Mouse (Mus musculus): ENCODE data around the gene Pcif1. TPM values are rescaled to one million over a fixed set of nuclear protein-coding genes. Genes with fewer than 3 reads are reported as not detected.

The Pcif1 gene
- polyA plus RNA-seq, 1 experiment from 2014 or later, result 88.4 TPM

DNA sequence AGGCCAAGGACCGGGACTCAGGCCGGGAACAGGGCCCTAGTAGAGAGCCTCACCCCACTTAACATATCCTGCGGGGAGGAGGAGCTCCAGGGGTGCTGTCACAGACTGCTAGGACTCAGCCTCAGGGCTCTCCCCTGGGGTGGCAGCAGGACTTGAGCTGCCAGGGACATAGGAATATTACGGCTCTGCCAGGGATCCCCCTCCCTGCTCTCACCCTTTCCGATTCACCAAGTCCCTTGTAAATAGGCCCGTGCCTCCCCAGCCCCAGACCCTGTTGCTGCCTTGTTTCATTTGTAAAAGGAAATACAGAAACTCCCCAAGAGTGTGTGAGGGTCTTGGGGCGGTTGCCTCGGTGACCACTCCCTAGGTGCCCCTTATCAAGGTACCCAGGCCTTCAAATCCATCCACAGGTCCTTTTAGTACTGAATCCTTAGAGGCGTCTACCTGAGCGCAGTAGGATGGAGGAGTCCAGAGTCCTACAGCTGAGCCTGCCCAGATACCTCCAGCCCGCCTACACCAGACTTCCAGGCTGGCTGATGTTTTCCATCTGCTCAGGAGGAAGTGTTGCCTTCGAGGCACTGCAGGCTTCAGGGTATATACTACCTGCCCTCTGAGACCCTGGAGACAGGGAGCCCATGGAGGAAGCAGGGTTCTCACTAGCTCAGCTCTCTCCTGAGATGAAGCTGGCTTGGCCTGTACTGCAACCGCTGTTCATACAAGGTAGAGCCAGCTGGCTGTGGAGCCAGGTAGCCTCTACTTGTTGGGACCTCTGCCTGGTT, 12.1 kb downstream of the Pcif1 start:
- H3K27me3 ChIP-seq (ENCODE audit: insufficient read depth, poor library complexity, severe bottlenecking), result no peaks in the 10 kb centered on the region
- H3K4me1 ChIP-seq (replicated peaks), result no peaks in the 10 kb centered on the region
- peaks cover 100% of the 10 kb centered on the region for H3K36me3 ChIP-seq
- 87% methylated on average over 13 of the region's 13 CpGs for WGBS
- H3K27ac ChIP-seq, result no peak overlapping the region
- no peaks in the 10 kb centered on the region for H3K9me3 ChIP-seq
- no peak for DNase-seq (ENCODE audit: low spot score)
- no peak overlapping the region for H3K4me3 ChIP-seq

DNA sequence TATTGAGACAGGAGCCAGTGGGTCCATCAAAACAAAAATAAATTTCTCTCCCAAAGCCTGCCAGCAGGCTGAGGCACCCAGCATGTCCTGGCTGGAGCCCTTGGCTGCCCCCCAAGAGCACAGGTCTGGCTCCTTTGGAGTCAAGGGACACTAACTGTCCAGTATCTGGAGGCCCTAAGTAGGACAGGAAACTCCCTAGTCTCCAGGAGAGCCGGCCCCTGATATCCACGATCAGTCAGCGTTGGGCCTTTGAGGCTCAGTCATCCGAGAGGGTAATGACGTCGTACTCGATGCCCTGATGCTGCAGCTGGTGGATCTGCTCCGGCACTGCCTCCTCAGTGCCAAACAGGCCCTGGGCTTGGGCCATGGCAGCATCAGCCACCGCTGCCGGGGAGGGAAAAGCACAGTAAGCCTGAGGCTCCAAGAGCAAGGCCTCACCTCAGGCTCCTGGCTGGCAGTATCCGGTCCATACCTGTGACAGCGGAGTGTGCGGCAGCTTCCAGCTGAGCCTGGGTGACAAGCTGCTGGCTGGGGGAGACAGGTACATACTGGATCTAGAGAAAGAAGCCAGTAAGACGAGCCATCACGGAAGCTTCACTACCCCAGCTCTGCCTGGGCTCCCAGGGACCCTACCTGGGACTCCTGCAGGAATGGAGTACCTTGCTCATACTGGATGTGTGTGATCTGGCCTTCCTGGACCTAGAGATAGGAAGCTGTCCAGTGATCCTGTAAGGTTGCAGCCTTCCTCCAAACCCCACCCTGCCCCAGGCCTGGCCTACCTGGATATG, 13.0 kb downstream of the Pcif1 start:
- DNase-seq (ENCODE audit: low spot score), result no peak
- Histone ChIP-seq H3K4me3 (no peak overlapping the region), H3K9me3 (no peaks in the 10 kb centered on the region), H3K27me3 (ENCODE audit: insufficient read depth, poor library complexity, severe bottlenecking) (no peaks in the 10 kb centered on the region), H3K27ac (no peak overlapping the region), H3K36me3 (peaks cover 100% of the 10 kb centered on the region), H3K4me1 (replicated peaks) (no peaks in the 10 kb centered on the region)
- 91% methylated on average over 15 of the region's 15 CpGs for WGBS

- no peaks in the 10 kb centered on the region for H3K9me3 ChIP-seq
- no peaks in the 10 kb centered on the region for H3K27me3 ChIP-seq (ENCODE audit: insufficient read depth, poor library complexity, severe bottlenecking)
- no peaks in the 10 kb centered on the region for H3K4me1 ChIP-seq (replicated peaks)
- H3K27ac ChIP-seq, result no peak overlapping the region
- DNase-seq (ENCODE audit: low spot score), result no peak
- H3K4me3 ChIP-seq, result no peak overlapping the region
- WGBS, result 92% methylated on average over 6 of the region's 6 CpGs
- peaks cover 100% of the 10 kb centered on the region for H3K36me3 ChIP-seq
Observed at GRCm38 (mm10) chr2:164892696-164893216, 13.7 kb downstream of the Pcif1 start.

DNA sequence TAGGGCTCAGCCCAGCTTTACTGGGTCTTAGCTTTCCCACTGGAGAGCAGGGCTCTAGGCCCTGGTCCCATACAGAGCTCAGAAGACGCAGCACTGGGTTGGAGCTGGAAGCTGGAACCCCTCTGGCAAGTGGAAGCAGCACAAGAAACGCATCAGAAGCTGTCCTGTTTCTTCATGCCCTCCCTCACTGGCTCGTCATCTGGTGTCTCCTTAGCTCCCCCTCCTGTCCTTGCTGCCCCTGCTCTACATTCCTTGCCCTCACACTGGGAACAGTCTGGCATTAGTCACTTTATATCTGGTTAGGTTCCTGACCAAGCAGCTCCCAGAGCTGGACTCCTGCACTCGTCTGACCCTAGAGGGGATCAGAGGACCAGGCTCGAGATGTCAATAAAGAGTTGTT, 14.9 kb downstream of the Pcif1 start:
- Histone ChIP-seq H3K4me3 (no peak overlapping the region), H3K36me3 (peaks cover 100% of the 10 kb centered on the region), H3K9me3 (no peaks in the 10 kb centered on the region), H3K4me1 (replicated peaks) (no peaks in the 10 kb centered on the region), H3K27me3 (ENCODE audit: insufficient read depth, poor library complexity, severe bottlenecking) (no peaks in the 10 kb centered on the region), H3K27ac (no peak overlapping the region)
- DNase-seq (ENCODE audit: low spot score), result no peak
- 69% methylated on average over 5 of the region's 5 CpGs for WGBS

- WGBS, result 82% methylated on average over 1 of the region's 1 CpGs
- DNase-seq (ENCODE audit: low spot score), result no peak
- Histone ChIP-seq H3K27me3 (ENCODE audit: insufficient read depth, poor library complexity, severe bottlenecking) (no peaks in the 10 kb centered on the region), H3K4me1 (replicated peaks) (no peaks in the 10 kb centered on the region), H3K27ac (no peak overlapping the region), H3K36me3 (peaks cover 100% of the 10 kb centered on the region), H3K9me3 (no peaks in the 10 kb centered on the region), H3K4me3 (no peak overlapping the region)
Observed at GRCm38 (mm10) chr2:164894644-164895043, 15.5 kb downstream of the Pcif1 start.

GRCm38 (mm10) chr2:164895885-164896284, 16.8 kb downstream of the Pcif1 start:
- no peaks in the 10 kb centered on the region for H3K9me3 ChIP-seq
- no peak overlapping the region for H3K27ac ChIP-seq
- H3K27me3 ChIP-seq (ENCODE audit: insufficient read depth, poor library complexity, severe bottlenecking), result no peaks in the 10 kb centered on the region
- DNase-seq (ENCODE audit: low spot score), result no peak
- no peak overlapping the region for H3K4me3 ChIP-seq
- 96% methylated on average over 6 of the region's 6 CpGs for WGBS
- H3K36me3 ChIP-seq, result peaks cover 100% of the 10 kb centered on the region
- no peaks in the 10 kb centered on the region for H3K4me1 ChIP-seq (replicated peaks)

GRCm38 (mm10) chr2:164898008-164898407, 18.9 kb downstream of the Pcif1 start:
- 94% methylated on average over 7 of the region's 7 CpGs for whole genome bisulfite sequencing
- Histone ChIP-seq H3K27ac (no peak overlapping the region), H3K27me3 (ENCODE audit: insufficient read depth, poor library complexity, severe bottlenecking) (no peaks in the 10 kb centered on the region), H3K4me1 (replicated peaks) (peaks cover 11% of the 10 kb centered on the region), H3K4me3 (no peak overlapping the region), H3K9me3 (no peaks in the 10 kb centered on the region), H3K36me3 (peaks cover 100% of the 10 kb centered on the region)
- DNase-seq (ENCODE audit: low spot score), result no peak

GRCm38 (mm10) chr2:164899034-164899433, 19.9 kb downstream of the Pcif1 start:
- Histone ChIP-seq H3K27ac (no peak overlapping the region), H3K4me1 (replicated peaks) (peaks cover 14% of the 10 kb centered on the region), H3K27me3 (ENCODE audit: insufficient read depth, poor library complexity, severe bottlenecking) (no peaks in the 10 kb centered on the region), H3K4me3 (no peak overlapping the region), H3K36me3 (peaks cover 100% of the 10 kb centered on the region), H3K9me3 (no peaks in the 10 kb centered on the region)
- WGBS, result 92% methylated on average over 15 of the region's 15 CpGs
- DNase-seq (ENCODE audit: low spot score), result no peak

- Histone ChIP-seq H3K4me1 (replicated peaks) (peaks cover 16% of the 10 kb centered on the region), H3K9me3 (no peaks in the 10 kb centered on the region)
Observed at GRCm38 (mm10) chr2:164899723-164900459, 20.8 kb downstream of the Pcif1 start.

GRCm38 (mm10) chr2:164901380-164901779, 22.3 kb downstream of the Pcif1 start:
- Histone ChIP-seq H3K9me3 (peaks cover 5% of the 10 kb centered on the region), H3K4me3 (no peak overlapping the region), H3K27ac (0 out of 2 replicates have a peak overlapping the region, but pooled peaks have one; percentile 17), H3K27me3 (ENCODE audit: insufficient read depth, poor library complexity, severe bottlenecking) (no peaks in the 10 kb centered on the region), H3K4me1 (replicated peaks) (peaks cover 16% of the 10 kb centered on the region), H3K36me3 (peaks cover 100% of the 10 kb centered on the region)
- no peak for DNase-seq (ENCODE audit: low spot score)
- 92% methylated on average over 13 of the region's 13 CpGs for WGBS

More at GRCm38 (mm10) chr2:164899723-164900459, 20.8 kb downstream of the Pcif1 start:
- no peak for DNase-seq (ENCODE audit: low spot score)
- 90% methylated on average over 16 of the region's 16 CpGs for WGBS
- no peaks in the 10 kb centered on the region for H3K27me3 ChIP-seq (ENCODE audit: insufficient read depth, poor library complexity, severe bottlenecking)
- no peak overlapping the region for H3K27ac ChIP-seq
- no peak overlapping the region for H3K4me3 ChIP-seq
- peaks cover 100% of the 10 kb centered on the region for H3K36me3 ChIP-seq

DNA sequence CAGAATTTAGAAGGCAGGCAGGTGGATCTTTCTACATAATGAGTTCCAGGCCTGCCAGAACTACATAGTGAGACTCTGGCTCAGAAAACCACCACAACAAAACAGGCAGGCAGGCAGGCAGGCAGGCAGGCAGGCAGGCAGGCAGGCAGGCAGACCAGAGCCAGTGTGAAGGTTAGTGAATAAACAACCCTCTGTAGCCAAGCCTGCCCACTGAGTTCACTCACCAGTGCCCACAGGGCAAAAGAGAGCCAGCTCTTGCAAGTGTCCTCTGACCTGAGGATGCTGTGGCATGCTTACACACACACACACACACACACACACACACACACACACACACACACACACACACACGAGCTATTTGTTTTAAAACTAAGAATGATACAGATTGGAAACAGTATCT, 24.4 kb downstream of the Pcif1 start:
- peaks cover 16% of the 10 kb centered on the region for H3K4me1 ChIP-seq (replicated peaks)
- 65% methylated on average over 1 of the region's 1 CpGs for WGBS
- peaks cover 100% of the 10 kb centered on the region for H3K36me3 ChIP-seq

GRCm38 (mm10) chr2:164906071-164906470, 27.0 kb downstream of the Pcif1 start:
- peaks cover 35% of the 10 kb centered on the region for H3K4me1 ChIP-seq (replicated peaks)
- H3K27me3 ChIP-seq (ENCODE audit: insufficient read depth, poor library complexity, severe bottlenecking), result no peaks in the 10 kb centered on the region
- WGBS, result 98% methylated on average over 4 of the region's 4 CpGs
- H3K27ac ChIP-seq, result no peak overlapping the region
- peaks cover 8% of the 10 kb centered on the region for H3K9me3 ChIP-seq
- no peak overlapping the region for H3K4me3 ChIP-seq
- peaks cover 86% of the 10 kb centered on the region for H3K36me3 ChIP-seq
- DNase-seq (ENCODE audit: low spot score), result no peak

More for the DNA sequence above, 24.4 kb downstream of the Pcif1 start:
- H3K27ac ChIP-seq, result no peak overlapping the region
- no peak for DNase-seq (ENCODE audit: low spot score)
- no peak overlapping the region for H3K4me3 ChIP-seq
- H3K9me3 ChIP-seq, result peaks cover 8% of the 10 kb centered on the region
- H3K27me3 ChIP-seq (ENCODE audit: insufficient read depth, poor library complexity, severe bottlenecking), result no peaks in the 10 kb centered on the region

Measured in hindbrain, embryonic 10.5 days (tissue).